Mouse (Mus musculus) embryonic fibroblast, embryonic 13.5 days (primary cell): ENCODE data around the gene Lrig2.

Experiments used
- CTCF ChIP-seq: IDR thresholded peaks from 2 replicates; pipeline ENCODE4 v1.5.1; 2011; ENCODE audit warnings: mild to moderate bottlenecking, control low read depth, low read length, moderate library complexity, borderline replicate concordance; ENCODE audit not compliant: insufficient read depth
- POLR2A ChIP-seq: IDR thresholded peaks from 2 replicates; pipeline ENCODE4 v1.6.1; 2011; ENCODE audit warnings: low read depth, mild to moderate bottlenecking, control low read depth, low read length, moderate library complexity

DNA sequence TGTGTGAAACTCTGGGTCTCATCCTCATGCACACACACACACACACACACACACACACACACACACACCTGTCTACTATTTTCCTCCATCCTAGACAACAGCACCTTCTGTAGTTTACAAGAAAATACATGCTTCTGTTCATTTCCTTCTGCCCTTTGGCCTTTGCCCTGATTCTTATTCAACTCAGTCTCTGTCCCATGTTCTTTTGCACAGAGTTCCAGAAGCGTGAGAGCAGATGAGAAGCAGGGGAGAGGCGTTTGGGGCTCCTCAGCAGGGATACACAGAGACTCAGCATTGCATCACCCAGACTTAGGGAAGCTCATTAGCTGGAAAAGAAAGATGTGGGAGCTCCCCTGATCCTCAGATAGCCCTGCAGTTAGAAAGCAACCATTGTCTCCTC lies 13.8 kb upstream of the Lrig2 start:
- TF ChIP-seq CTCF (no peak), POLR2A (no peak)
